Mouse (Mus musculus) E14TG2a.4 (cell line): ENCODE measurements at regions not wholly inside any gene's neighbourhood (a gene's known extent, or its start where the extent isn't known, plus 50 kb on each side); places are given as distances from the start of the nearest gene placed in this dataset.

Source experiments
- CTCF ChIP-seq: conservative IDR thresholded peaks from 2 replicates; pipeline ENCODE4 v1.5.1; 2014; ENCODE audit warnings: low read length
- NANOG ChIP-seq: IDR thresholded peaks from 2 replicates; pipeline ENCODE4 v1.6.1; 2014; ENCODE audit warnings: borderline replicate concordance, low read length, mixed read lengths

GRCm38 (mm10) chr15:3764726-3765125 is 181.4 kb upstream of the Ghr start:
- no peak for TF ChIP-seq CTCF
- no peak for TF ChIP-seq NANOG
